Mouse (Mus musculus) kidney, adult 2 months (tissue): ENCODE results near the gene Tspear.

Experiments used
- CTCF ChIP-seq: fragments of 200-500 bp; conservative IDR thresholded peaks from 2 replicates; pipeline ENCODE4 v1.5.1; 2011; ENCODE audit warnings: low read depth, mild to moderate bottlenecking, control low read depth, low read length, moderate library complexity, mixed read lengths; ENCODE audit not compliant: insufficient read depth, insufficient read length
- POLR2A ChIP-seq: fragments of 200-500 bp; IDR thresholded peaks from one replicate; pipeline ENCODE4 v1.6.1; 2011; ENCODE audit warnings: low read depth, low read length, control low read depth

DNA sequence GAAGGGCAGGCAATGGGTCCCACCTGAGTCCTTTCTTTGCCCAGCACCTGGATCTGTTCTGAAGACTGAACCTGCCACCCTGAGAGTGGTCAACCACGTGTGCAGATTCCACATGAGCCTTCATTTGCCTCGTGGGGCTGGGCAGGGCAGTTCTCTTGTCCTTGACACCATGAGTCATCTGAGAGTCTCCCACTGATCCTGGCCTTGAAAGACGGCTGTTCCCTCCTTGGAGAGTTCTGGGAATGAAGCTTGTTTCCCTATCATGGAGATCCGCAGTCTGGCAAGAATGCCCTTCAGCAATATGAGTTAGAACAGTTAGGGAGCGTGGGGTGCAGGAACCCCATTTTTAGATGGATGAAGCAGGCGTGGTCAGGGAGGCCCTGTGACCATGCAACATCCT, 152.6 kb downstream of the Tspear start:
- TF ChIP-seq CTCF: no peak
- no peak for TF ChIP-seq POLR2A
